ENCODE assay signal across 12 mouse cellular contexts in the genomic region with DNA sequence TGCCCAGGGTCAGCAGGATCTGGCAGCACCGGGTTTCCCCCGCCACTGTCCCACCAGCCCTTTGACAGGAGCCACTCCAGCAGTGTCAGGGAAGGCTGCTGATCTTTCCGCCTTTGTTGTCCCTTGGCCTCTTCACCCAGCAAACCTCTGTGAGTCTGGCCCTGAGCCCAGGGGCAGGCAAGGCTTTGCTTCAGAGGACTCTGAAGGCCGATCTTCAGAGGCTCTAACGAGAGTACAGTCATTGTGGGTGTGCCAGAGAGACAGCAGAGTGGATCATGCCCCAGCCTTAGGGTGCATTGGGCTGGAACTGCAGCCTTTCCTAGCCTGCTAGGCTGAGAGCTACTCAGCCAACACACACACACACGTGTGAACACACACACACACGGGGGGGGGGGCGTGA.
DNase-seq lines count a peak whose midpoint lies in the region; ATAC-seq and TF ChIP-seq lines count a peak whose summit lies in the region.
"Had no signal": no experiment of that assay in that cellular context is flagged by ENCODE, and none has a peak within 500 bp of the region (broad histone marks: within the 10 kb centered on the region; RNA-seq: fewer than 3 reads in every experiment).

No protein-coding gene starts in this region.

- H3K27ac ChIP-seq in heart, embryonic 12.5 days (ENCODE audit: poor library complexity, severe bottlenecking): no peak overlapping the region
- H3K27ac ChIP-seq in heart, embryonic 11.5 days (ENCODE audit: low read depth, low read length): no peak overlapping the region
- H3K27ac ChIP-seq in embryonic facial prominence, embryonic 10.5 days (replicated peaks): peak overlapping the region; percentile 67
- H3K27ac ChIP-seq in kidney, postnatal 0 days: no peak overlapping the region
- H3K27ac ChIP-seq: embryonic facial prominence, embryonic 12.5 days; macrophage had no signal

- peak; percentile 68 for DNase-seq in adipocyte (ENCODE audit: low spot score)
- DNase-seq in embryonic facial prominence, embryonic 10.5 days (ENCODE audit: low spot score): no peak
- DNase-seq in kidney, postnatal 0 days (ENCODE audit: low spot score): peak; percentile 47
- DNase-seq in right cerebral cortex, adult 18-20 months: no peak
- DNase-seq in spleen, postnatal 10 days (ENCODE audit: low spot score in 2 of 2): no peak
- DNase-seq in thymus, postnatal 10 days (ENCODE audit: low spot score in 2 of 2): no peak
- DNase-seq: gastrocnemius, postnatal 36 days; thymus, adult 2 months had no signal

- no peaks in the 10 kb centered on the region for H3K27me3 ChIP-seq in heart, embryonic 12.5 days (replicated peaks)
- H3K27me3 ChIP-seq in heart, embryonic 11.5 days (ENCODE audit: control insufficient read depth, insufficient read depth, low read length): no peaks in the 10 kb centered on the region
- H3K27me3 ChIP-seq in embryonic facial prominence, embryonic 10.5 days (replicated peaks; ENCODE audit: low read depth, poor library complexity, severe bottlenecking): peaks cover 35% of the 10 kb centered on the region; the same call in 1 of the 2 replicates
- H3K27me3 ChIP-seq in kidney, postnatal 0 days (ENCODE audit: insufficient read depth, low read length): no peaks in the 10 kb centered on the region
- H3K27me3 ChIP-seq: embryonic facial prominence, embryonic 12.5 days had no signal

- 0 out of 2 replicates have a peak overlapping the region, but pooled peaks have one; percentile 4 for H3K9ac ChIP-seq in heart, embryonic 12.5 days
- H3K9ac ChIP-seq in heart, embryonic 11.5 days (ENCODE audit: low read depth, low read length): no peak overlapping the region
- no peak overlapping the region for H3K9ac ChIP-seq in kidney, postnatal 0 days (ENCODE audit: low read depth, low read length)
- H3K9ac ChIP-seq: embryonic facial prominence, embryonic 12.5 days had no signal

- TF ChIP-seq CTCF in kidney, postnatal 0 days (IDR thresholded peaks at IDR 0.05; ENCODE audit: low read depth): no peak

- 51% methylated on average over 7 of the region's 8 CpGs for WGBS in heart, embryonic 12.5 days
- 58% methylated on average over 7 of the region's 8 CpGs for WGBS in heart, embryonic 11.5 days (ENCODE audit: insufficient replicate concordance)
- 63% methylated on average over 8 of the region's 8 CpGs for WGBS in embryonic facial prominence, embryonic 10.5 days
- WGBS in kidney, postnatal 0 days: 34% methylated on average over 7 of the region's 8 CpGs

- H3K36me3 ChIP-seq in heart, embryonic 12.5 days: 0 out of 2 replicates have a peak, but pooled peaks cover 3% of the 10 kb centered on the region
- H3K36me3 ChIP-seq in heart, embryonic 11.5 days (ENCODE audit: control insufficient read depth, insufficient read depth, low read length): no peaks in the 10 kb centered on the region
- peaks cover 8% of the 10 kb centered on the region; the same call in 1 of the 2 replicates for H3K36me3 ChIP-seq in embryonic facial prominence, embryonic 10.5 days (replicated peaks)
- no peaks in the 10 kb centered on the region for H3K36me3 ChIP-seq in kidney, postnatal 0 days (ENCODE audit: insufficient read depth, low read length)
- H3K36me3 ChIP-seq: embryonic facial prominence, embryonic 12.5 days had no signal

- no peak overlapping the region for H3K4me3 ChIP-seq in heart, embryonic 12.5 days
- H3K4me3 ChIP-seq in heart, embryonic 11.5 days (ENCODE audit: low read depth, low read length): no peak overlapping the region
- no peak overlapping the region for H3K4me3 ChIP-seq in embryonic facial prominence, embryonic 10.5 days
- H3K4me3 ChIP-seq in kidney, postnatal 0 days (replicated peaks; ENCODE audit: low read depth, low read length): no peak overlapping the region
- H3K4me3 ChIP-seq: embryonic facial prominence, embryonic 12.5 days had no signal

- no peak overlapping the region for H3K4me2 ChIP-seq in heart, embryonic 12.5 days
- H3K4me2 ChIP-seq in heart, embryonic 11.5 days: no peak overlapping the region
- no peak overlapping the region for H3K4me2 ChIP-seq in kidney, postnatal 0 days (ENCODE audit: low read length)
- H3K4me2 ChIP-seq: embryonic facial prominence, embryonic 12.5 days had no signal

- H3K9me3 ChIP-seq in heart, embryonic 12.5 days (replicated peaks): 0 out of 2 replicates have a peak, but pooled peaks cover 6% of the 10 kb centered on the region
- H3K9me3 ChIP-seq in heart, embryonic 11.5 days (replicated peaks; ENCODE audit: control insufficient read depth, low read length): no peaks in the 10 kb centered on the region; the same call in 1 of the 2 replicates
- no peaks in the 10 kb centered on the region for H3K9me3 ChIP-seq in embryonic facial prominence, embryonic 10.5 days
- H3K9me3 ChIP-seq in kidney, postnatal 0 days (replicated peaks; ENCODE audit: low read length): no peaks in the 10 kb centered on the region
- H3K9me3 ChIP-seq: embryonic facial prominence, embryonic 12.5 days had no signal

- peaks cover 63% of the 10 kb centered on the region for H3K4me1 ChIP-seq in heart, embryonic 12.5 days (replicated peaks)
- H3K4me1 ChIP-seq in heart, embryonic 11.5 days (ENCODE audit: control insufficient read depth, insufficient read depth, low read length): peaks cover 41% of the 10 kb centered on the region
- peaks cover 97% of the 10 kb centered on the region for H3K4me1 ChIP-seq in embryonic facial prominence, embryonic 10.5 days
- H3K4me1 ChIP-seq in kidney, postnatal 0 days (replicated peaks; ENCODE audit: insufficient read depth, low read length): peaks cover 24% of the 10 kb centered on the region

- no peak for ATAC-seq in heart, embryonic 12.5 days (ENCODE audit: insufficient number of reproducible peaks, low FRiP score)
- no peak for ATAC-seq in heart, embryonic 11.5 days (replicated peaks; ENCODE audit: insufficient number of reproducible peaks, low FRiP score, low TSS enrichment)
- peak; percentile 40; the same call in 1 of the 2 replicates for ATAC-seq in kidney, postnatal 0 days (replicated peaks; ENCODE audit: low FRiP score, low read depth)

Comparison
In these comparisons a context has a peak if more than half of its experiments do, and no peak if none do; other contexts are left out.
1. DNase-seq: peak in adipocyte (single experiment) and kidney, postnatal 0 days (single experiment); none in embryonic facial prominence, embryonic 10.5 days (single experiment), right cerebral cortex, adult 18-20 months (single experiment), spleen, postnatal 10 days (0 of 2) and thymus, postnatal 10 days (0 of 2).